Mouse (Mus musculus): ENCODE data around the gene Gemin4. TPM values are rescaled to one million over a fixed set of nuclear protein-coding genes. Genes with fewer than 3 reads are reported as not detected.

Gene Gemin4
- polyA plus RNA-seq, 1 experiment from 2014 or later: 20.0 TPM

DNA sequence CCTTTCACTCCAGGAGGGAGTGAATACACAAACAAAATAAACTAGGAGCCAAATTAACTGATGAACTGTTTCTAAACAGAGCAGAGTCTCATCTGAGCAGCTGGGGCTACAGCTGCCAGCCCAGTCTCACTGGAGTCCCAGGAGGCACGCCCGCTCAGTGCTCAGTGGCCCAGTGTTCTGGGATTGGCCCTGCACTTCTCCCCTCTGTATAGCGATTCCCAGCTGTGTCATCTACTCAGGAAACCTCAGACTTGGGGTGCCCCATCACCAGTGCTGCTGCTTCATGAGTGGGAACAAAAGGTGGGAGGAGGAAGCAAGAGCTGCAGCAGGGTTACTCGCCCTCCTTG, 36.4 kb upstream of the Gemin4 start:
- ATAC-seq (ENCODE audit: low FRiP score, low TSS enrichment): no peak
- no peak overlapping the region for H3K4me3 ChIP-seq (replicated peaks; ENCODE audit: low read depth, low read length)
- H3K4me2 ChIP-seq (ENCODE audit: low read length): no peak overlapping the region
- DNase-seq: no peak
- peaks cover 24% of the 10 kb centered on the region for H3K36me3 ChIP-seq (ENCODE audit: control insufficient read depth, insufficient read depth, low read length)
- 72% methylated on average over 4 of the region's 4 CpGs for WGBS
- no peaks in the 10 kb centered on the region for H3K27me3 ChIP-seq (ENCODE audit: control insufficient read depth, insufficient read depth, low read length)
- no peaks in the 10 kb centered on the region for H3K9me3 ChIP-seq (ENCODE audit: control insufficient read depth, low read length)
- no peak overlapping the region for H3K9ac ChIP-seq (replicated peaks; ENCODE audit: low read length)
- no peaks in the 10 kb centered on the region for H3K4me1 ChIP-seq (ENCODE audit: control insufficient read depth, insufficient read depth, low read length)
- no peak overlapping the region for H3K27ac ChIP-seq (replicated peaks; ENCODE audit: low read depth, low read length)

DNA sequence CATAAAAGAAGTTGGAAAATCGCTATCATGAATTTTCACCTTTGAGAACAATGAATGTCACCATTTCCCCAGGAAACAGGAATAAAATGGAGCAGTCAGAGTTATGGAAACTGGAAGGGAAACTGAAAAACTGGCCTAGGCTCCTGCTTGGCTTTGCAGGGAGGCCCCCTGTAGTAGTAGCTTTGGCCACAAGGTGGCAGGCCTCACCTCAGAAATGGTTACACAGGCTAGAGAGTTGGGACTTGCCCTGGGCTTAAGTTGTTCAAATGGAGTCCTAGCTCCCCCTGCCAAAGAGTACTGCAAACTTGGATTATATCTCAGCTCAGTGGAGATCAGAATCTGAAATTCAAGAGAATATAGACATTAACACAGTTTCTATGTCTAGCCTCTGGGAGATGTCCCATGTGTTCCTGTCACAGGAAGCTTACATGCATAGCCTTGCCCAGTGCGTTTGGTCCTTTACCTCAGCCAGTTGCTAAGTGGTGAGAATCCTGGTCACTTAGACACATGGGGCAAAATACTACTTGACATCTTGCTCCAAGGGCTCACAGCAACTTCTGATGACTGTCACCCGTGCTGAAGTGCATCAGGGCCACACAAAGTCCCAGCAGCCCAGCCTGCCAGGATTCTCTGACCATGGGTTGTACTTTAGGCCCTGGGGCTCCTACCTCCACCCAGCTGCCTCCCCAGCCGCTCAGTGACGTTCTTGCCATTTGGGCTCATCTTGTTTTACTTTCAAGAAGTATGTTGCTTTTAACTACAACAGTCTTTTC, 35.9 kb upstream of the Gemin4 start:
- H3K36me3 ChIP-seq (ENCODE audit: control insufficient read depth, insufficient read depth, low read length): peaks cover 27% of the 10 kb centered on the region
- no peaks in the 10 kb centered on the region for H3K4me1 ChIP-seq (ENCODE audit: control insufficient read depth, insufficient read depth, low read length)
- H3K9me3 ChIP-seq (ENCODE audit: control insufficient read depth, low read length): no peaks in the 10 kb centered on the region
- no peaks in the 10 kb centered on the region for H3K27me3 ChIP-seq (ENCODE audit: control insufficient read depth, insufficient read depth, low read length)
- DNase-seq (peak; percentile 93), ATAC-seq (ENCODE audit: low FRiP score, low TSS enrichment) (peak; percentile 71; the same call in 1 of the 2 replicates)
- no peak overlapping the region for H3K4me3 ChIP-seq (replicated peaks; ENCODE audit: low read depth, low read length)
- peak overlapping the region; percentile 41; the same call in 1 of the 2 replicates for H3K27ac ChIP-seq (replicated peaks; ENCODE audit: low read depth, low read length)
- 60% methylated on average over 5 of the region's 5 CpGs for WGBS
- H3K4me2 ChIP-seq (ENCODE audit: low read length): no peak overlapping the region
- no peak overlapping the region for H3K9ac ChIP-seq (replicated peaks; ENCODE audit: low read length)

DNA sequence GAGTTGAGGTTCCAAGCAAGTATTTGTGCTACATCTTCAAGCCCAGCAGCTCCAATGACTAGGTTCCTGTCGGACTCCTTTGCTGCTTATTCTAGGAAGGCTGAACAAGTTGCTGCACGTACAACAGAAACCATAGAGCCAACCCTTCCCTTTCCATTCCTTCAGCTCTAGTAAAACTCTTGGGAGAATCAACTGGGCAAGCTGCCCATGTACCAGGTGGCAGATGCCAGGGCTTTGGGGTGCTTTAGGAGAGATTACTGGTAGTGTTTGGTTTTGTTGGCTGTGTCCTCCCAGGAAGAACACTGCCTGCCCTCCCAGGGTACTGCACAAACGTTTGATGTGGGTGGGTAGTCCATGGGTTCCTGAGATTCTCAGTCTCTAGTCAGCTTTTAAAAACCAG, 34.6 kb upstream of the Gemin4 start:
- DNase-seq: no peak
- ATAC-seq (ENCODE audit: low FRiP score, low TSS enrichment): no peak
- Histone ChIP-seq H3K9ac (replicated peaks; ENCODE audit: low read length) (no peak overlapping the region), H3K27me3 (ENCODE audit: control insufficient read depth, insufficient read depth, low read length) (no peaks in the 10 kb centered on the region), H3K4me1 (ENCODE audit: control insufficient read depth, insufficient read depth, low read length) (no peaks in the 10 kb centered on the region), H3K9me3 (ENCODE audit: control insufficient read depth, low read length) (no peaks in the 10 kb centered on the region), H3K36me3 (ENCODE audit: control insufficient read depth, insufficient read depth, low read length) (peaks cover 27% of the 10 kb centered on the region), H3K4me2 (ENCODE audit: low read length) (no peak overlapping the region), H3K27ac (replicated peaks; ENCODE audit: low read depth, low read length) (no peak overlapping the region), H3K4me3 (replicated peaks; ENCODE audit: low read depth, low read length) (no peak overlapping the region)
- WGBS: 66% methylated on average over 3 of the region's 3 CpGs

GRCm38 (mm10) chr11:76247239-76247638, 29.8 kb upstream of the Gemin4 start:
- H3K4me1 ChIP-seq (ENCODE audit: control insufficient read depth, insufficient read depth, low read length): peaks cover 8% of the 10 kb centered on the region
- peaks cover 27% of the 10 kb centered on the region for H3K36me3 ChIP-seq (ENCODE audit: control insufficient read depth, insufficient read depth, low read length)
- no peak overlapping the region for H3K9ac ChIP-seq (replicated peaks; ENCODE audit: low read length)
- 45% methylated on average over 2 of the region's 2 CpGs for WGBS
- H3K4me2 ChIP-seq (ENCODE audit: low read length): no peak overlapping the region
- H3K27me3 ChIP-seq (ENCODE audit: control insufficient read depth, insufficient read depth, low read length): no peaks in the 10 kb centered on the region
- DNase-seq: no peak
- no peak for ATAC-seq (ENCODE audit: low FRiP score, low TSS enrichment)
- H3K4me3 ChIP-seq (replicated peaks; ENCODE audit: low read depth, low read length): no peak overlapping the region
- H3K9me3 ChIP-seq (ENCODE audit: control insufficient read depth, low read length): no peaks in the 10 kb centered on the region
- no peak overlapping the region for H3K27ac ChIP-seq (replicated peaks; ENCODE audit: low read depth, low read length)

GRCm38 (mm10) chr11:76246439-76246838, 29.0 kb upstream of the Gemin4 start:
- DNase-seq (no peak), ATAC-seq (ENCODE audit: low FRiP score, low TSS enrichment) (no peak)
- no peak overlapping the region for H3K27ac ChIP-seq (replicated peaks; ENCODE audit: low read depth, low read length)
- no peaks in the 10 kb centered on the region for H3K9me3 ChIP-seq (ENCODE audit: control insufficient read depth, low read length)
- no peak overlapping the region for H3K4me3 ChIP-seq (replicated peaks; ENCODE audit: low read depth, low read length)
- H3K4me2 ChIP-seq (ENCODE audit: low read length): no peak overlapping the region
- H3K36me3 ChIP-seq (ENCODE audit: control insufficient read depth, insufficient read depth, low read length): peaks cover 26% of the 10 kb centered on the region
- peaks cover 8% of the 10 kb centered on the region for H3K4me1 ChIP-seq (ENCODE audit: control insufficient read depth, insufficient read depth, low read length)
- no peaks in the 10 kb centered on the region for H3K27me3 ChIP-seq (ENCODE audit: control insufficient read depth, insufficient read depth, low read length)
- no peak overlapping the region for H3K9ac ChIP-seq (replicated peaks; ENCODE audit: low read length)

DNA sequence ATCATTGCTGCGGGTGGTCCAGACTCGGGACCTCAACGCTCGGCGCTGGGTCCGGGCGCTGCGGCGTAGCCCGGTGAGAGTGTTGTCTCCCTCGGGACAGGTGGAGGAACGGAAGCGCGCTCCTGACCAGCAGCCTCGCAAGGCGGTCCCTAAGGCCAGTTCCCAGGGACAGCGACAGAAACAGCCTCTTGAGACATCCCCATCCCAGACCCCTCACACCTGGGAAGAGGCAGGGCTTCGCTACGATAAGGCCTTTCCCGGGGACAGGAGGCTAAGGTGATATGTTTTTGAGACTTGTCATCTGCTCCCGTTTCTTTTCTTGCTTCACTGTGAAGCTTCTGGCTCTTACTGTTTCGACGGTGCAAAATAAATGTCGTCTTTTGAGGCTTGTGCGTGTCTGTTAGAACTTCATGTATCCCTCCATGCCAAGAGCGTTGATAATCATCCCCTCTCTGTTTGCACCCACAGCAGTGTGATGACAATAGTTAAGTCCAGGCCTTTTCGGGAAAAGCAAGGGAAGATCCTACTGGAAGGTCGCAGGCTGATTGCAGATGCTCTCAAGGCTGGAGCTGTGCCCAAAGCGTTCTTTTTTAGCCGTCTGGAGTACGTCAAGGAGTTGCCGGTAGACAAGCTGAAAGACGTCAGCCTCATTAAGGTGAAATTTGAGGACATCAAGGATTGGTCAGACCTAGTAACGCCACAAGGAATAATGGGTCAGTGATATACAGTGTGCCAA, 26.5 kb upstream of the Gemin4 start:
- Histone ChIP-seq H3K9ac (replicated peaks; ENCODE audit: low read length) (peak overlapping the region; percentile 85), H3K9me3 (ENCODE audit: control insufficient read depth, low read length) (no peaks in the 10 kb centered on the region), H3K27me3 (ENCODE audit: control insufficient read depth, insufficient read depth, low read length) (no peaks in the 10 kb centered on the region), H3K4me2 (ENCODE audit: low read length) (peak overlapping the region; percentile 72), H3K36me3 (ENCODE audit: control insufficient read depth, insufficient read depth, low read length) (peaks cover 19% of the 10 kb centered on the region), H3K27ac (replicated peaks; ENCODE audit: low read depth, low read length) (peak overlapping the region; percentile 76), H3K4me1 (ENCODE audit: control insufficient read depth, insufficient read depth, low read length) (peaks cover 8% of the 10 kb centered on the region), H3K4me3 (replicated peaks; ENCODE audit: low read depth, low read length) (peak overlapping the region; percentile 76)
- WGBS: 3% methylated on average over 34 of the region's 34 CpGs
- DNase-seq (no peak), ATAC-seq (ENCODE audit: low FRiP score, low TSS enrichment) (peak; percentile 53; the same call in 1 of the 2 replicates)

- Histone ChIP-seq H3K27ac (replicated peaks; ENCODE audit: low read depth, low read length) (peak within 1 kb of the TSS; percentile 76), H3K36me3 (ENCODE audit: control insufficient read depth, insufficient read depth, low read length) (peaks cover 16% of the 10 kb centered on the region), H3K9me3 (ENCODE audit: control insufficient read depth, low read length) (no peaks in the 10 kb centered on the region), H3K27me3 (ENCODE audit: control insufficient read depth, insufficient read depth, low read length) (no peaks in the 10 kb centered on the region), H3K4me3 (replicated peaks; ENCODE audit: low read depth, low read length) (peak within 1 kb of the TSS; percentile 76), H3K4me1 (ENCODE audit: control insufficient read depth, insufficient read depth, low read length) (peaks cover 8% of the 10 kb centered on the region), H3K4me2 (ENCODE audit: low read length) (peak within 1 kb of the TSS; percentile 72), H3K9ac (replicated peaks; ENCODE audit: low read length) (peak within 1 kb of the TSS; percentile 85)
- ATAC-seq (ENCODE audit: low FRiP score, low TSS enrichment): peak; percentile 85
- DNase-seq: peak; percentile 98
- WGBS: under 1% methylated on average over 61 of the region's 61 CpGs
These were observed 25.7 kb upstream of the Gemin4 start, which contains the start of the genes Mrm3 and Glod4 for GRCm38 (mm10) chr11:76242901-76243810. Gene Mrm3, plus strand, starts transcription at chr11:76243715. Gene Glod4, minus strand, starts transcription at chr11:76243725.

DNA sequence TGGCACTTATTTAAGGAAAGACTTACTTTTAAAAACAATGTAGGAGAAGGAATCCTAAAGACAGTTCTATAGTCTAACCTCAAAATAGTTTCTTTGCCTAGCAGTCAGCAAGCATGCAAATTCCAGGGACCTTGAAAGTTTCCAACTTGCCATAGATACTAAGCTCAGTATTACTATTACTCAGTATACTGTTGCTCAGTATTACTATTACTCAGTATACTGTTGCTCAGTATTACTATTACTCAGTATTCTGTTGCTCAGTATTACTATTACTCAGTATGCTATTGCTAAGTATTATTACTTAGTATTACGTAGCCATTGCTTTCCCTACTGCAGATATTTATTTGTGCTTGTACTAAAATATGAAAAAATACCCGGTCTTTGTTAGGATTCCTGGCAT, 22.3 kb upstream of the Gemin4 start:
- ATAC-seq (ENCODE audit: low FRiP score, low TSS enrichment) (no peak), DNase-seq (no peak)
- Histone ChIP-seq H3K27ac (replicated peaks; ENCODE audit: low read depth, low read length) (no peak overlapping the region), H3K4me3 (replicated peaks; ENCODE audit: low read depth, low read length) (no peak overlapping the region), H3K27me3 (ENCODE audit: control insufficient read depth, insufficient read depth, low read length) (no peaks in the 10 kb centered on the region), H3K9me3 (ENCODE audit: control insufficient read depth, low read length) (no peaks in the 10 kb centered on the region), H3K9ac (replicated peaks; ENCODE audit: low read length) (no peak overlapping the region), H3K4me1 (ENCODE audit: control insufficient read depth, insufficient read depth, low read length) (peaks cover 7% of the 10 kb centered on the region), H3K36me3 (ENCODE audit: control insufficient read depth, insufficient read depth, low read length) (peaks cover 42% of the 10 kb centered on the region), H3K4me2 (ENCODE audit: low read length) (no peak overlapping the region)
- 97% methylated on average over 2 of the region's 2 CpGs for WGBS
